Mouse (Mus musculus) stomach, postnatal 0 days (tissue): ENCODE data around the gene Peak1. TPM values are rescaled to one million over a fixed set of nuclear protein-coding genes. Genes with fewer than 3 reads are reported as not detected.
A peak's percentile ranks its signal among the peaks of the same experiment; 100 is the strongest.

Experiments
- ATAC-seq: fragments of 200-750 bp; cut with Nextera tagmentation; 2 replicates; pipeline ENCODE4 v1.8.0; 2017; ENCODE audit not compliant: low FRiP score, low TSS enrichment
- DNase-seq: peaks from one replicate; pipeline ENCODE4 v3.0.0-alpha.2; 2016; ENCODE audit warnings: low spot score
- H3K27ac ChIP-seq: fragments of 300-500 bp; sonication (generic); replicated peaks from 2 replicates; pipeline ENCODE4 v1.5.1; 2014; ENCODE audit warnings: mild to moderate bottlenecking, control low read depth
- H3K27me3 ChIP-seq: fragments of 300-500 bp; sonication (generic); 2 replicates; pipeline ENCODE4 v1.6.1; 2014; ENCODE audit warnings: low read length; ENCODE audit not compliant: control insufficient read depth, insufficient read depth
- H3K36me3 ChIP-seq: fragments of 300-500 bp; sonication (generic); 2 replicates; pipeline ENCODE4 v1.6.1; 2014; ENCODE audit warnings: low read length, mixed read lengths; ENCODE audit not compliant: control insufficient read depth, insufficient read depth
- H3K4me1 ChIP-seq: fragments of 300-500 bp; sonication (generic); replicated peaks from 2 replicates; pipeline ENCODE4 v1.6.1; 2014; ENCODE audit warnings: antibody characterized with exemption; ENCODE audit not compliant: control insufficient read depth, insufficient read depth
- H3K4me2 ChIP-seq: fragments of 300-500 bp; sonication (generic); replicated peaks from 2 replicates; pipeline ENCODE4 v1.6.1; 2014; ENCODE audit warnings: low read depth, mild to moderate bottlenecking, control low read depth, moderate library complexity
- H3K4me3 ChIP-seq: fragments of 300-500 bp; sonication (generic); 2 replicates; pipeline ENCODE4 v1.5.1; 2014; ENCODE audit warnings: low read depth, low read length, control low read depth
- H3K9ac ChIP-seq: fragments of 300-500 bp; sonication (generic); 2 replicates; pipeline ENCODE4 v1.6.1; 2014; ENCODE audit warnings: mild to moderate bottlenecking, low read length, control low read depth, mixed read lengths
- H3K9me3 ChIP-seq: fragments of 300-500 bp; sonication (generic); 2 replicates; pipeline ENCODE4 v1.6.1; 2016; ENCODE audit warnings: low read length; ENCODE audit not compliant: control insufficient read depth
- CTCF ChIP-seq: IDR thresholded peaks from 2 replicates; pipeline ENCODE4 v1.5.1; 2016; ENCODE audit warnings: antibody characterized with exemption, low read depth, mild to moderate bottlenecking, moderate library complexity
- EP300 ChIP-seq: optimal IDR thresholded peaks from 2 replicates; pipeline ENCODE3; 2016; ENCODE audit warnings: antibody characterized with exemption
- WGBS: fragments of 180-500 bp; shearing (Covaris S2); extraction: QIAGEN DNeasy Blood & Tissue Kit; methylation state at CpG from one replicate; pipeline ENCODE4 v1.1.7; 2014; 5-methylcytosine and 5-hydroxymethylcytosine counted together
- polyA plus RNA-seq: library from polyadenylated mRNA; unstranded; fragments of >200 nt; fragmentation: Nextera tagmentation; extraction: Ambion mirVana; gene quantifications from 2 replicates; pipeline ENCODE4 v1.2.1, GENCODE M21; 2015

Gene Peak1
- polyA plus RNA-seq, 1 experiment from 2014 or later, result 4.5 TPM

- H3K4me3 ChIP-seq, result no peak overlapping the region
- no peak for ATAC-seq
- no peak overlapping the region for H3K9ac ChIP-seq
- no peak overlapping the region for H3K4me2 ChIP-seq
- 77% methylated on average over 3 of the region's 3 CpGs for WGBS
- DNase-seq, result no peak
- no peaks in the 10 kb centered on the region for H3K9me3 ChIP-seq
- no peak for TF ChIP-seq EP300
- no peak for TF ChIP-seq CTCF
- no peak overlapping the region for H3K27ac ChIP-seq
- H3K27me3 ChIP-seq, result no peaks in the 10 kb centered on the region
- H3K4me1 ChIP-seq, result no peaks in the 10 kb centered on the region
- no peaks in the 10 kb centered on the region for H3K36me3 ChIP-seq
These were observed 144.3 kb downstream of the Peak1 start for GRCm38 (mm10) chr9:56273576-56273975.

- Histone ChIP-seq H3K9me3 (no peaks in the 10 kb centered on the region), H3K4me1 (no peaks in the 10 kb centered on the region), H3K36me3 (no peaks in the 10 kb centered on the region), H3K9ac (no peak overlapping the region), H3K27ac (no peak overlapping the region), H3K4me2 (no peak overlapping the region), H3K4me3 (no peak overlapping the region), H3K27me3 (no peaks in the 10 kb centered on the region)
- 34% methylated on average over 2 of the region's 2 CpGs for WGBS
- TF ChIP-seq CTCF (no peak), EP300 (no peak)
- no peak for DNase-seq
- 0 out of 2 replicates have a peak, but pooled peaks have one; percentile 57 for ATAC-seq
These were observed 145.6 kb downstream of the Peak1 start for GRCm38 (mm10) chr9:56272247-56272598.

- ATAC-seq (no peak), DNase-seq (no peak)
- H3K9ac ChIP-seq, result no peak overlapping the region
- H3K4me2 ChIP-seq, result no peak overlapping the region
- no peaks in the 10 kb centered on the region for H3K4me1 ChIP-seq
- H3K4me3 ChIP-seq, result no peak overlapping the region
- no peak overlapping the region for H3K27ac ChIP-seq
- TF ChIP-seq CTCF (no peak), EP300 (no peak)
- no peaks in the 10 kb centered on the region for H3K36me3 ChIP-seq
- no peaks in the 10 kb centered on the region for H3K27me3 ChIP-seq
- WGBS, result 67% methylated on average over 21 of the region's 21 CpGs
- no peaks in the 10 kb centered on the region for H3K9me3 ChIP-seq
These were observed 146.3 kb downstream of the Peak1 start for GRCm38 (mm10) chr9:56271326-56272246.

- Histone ChIP-seq H3K4me2 (no peak overlapping the region), H3K27me3 (no peaks in the 10 kb centered on the region), H3K4me3 (no peak overlapping the region), H3K27ac (no peak overlapping the region), H3K9ac (no peak overlapping the region), H3K4me1 (no peaks in the 10 kb centered on the region), H3K9me3 (no peaks in the 10 kb centered on the region), H3K36me3 (no peaks in the 10 kb centered on the region)
- TF ChIP-seq EP300 (no peak), CTCF (no peak)
- ATAC-seq (no peak), DNase-seq (no peak)
- WGBS, result 90% methylated on average over 3 of the region's 3 CpGs
These were observed 148.8 kb downstream of the Peak1 start for GRCm38 (mm10) chr9:56269101-56269500.

- Histone ChIP-seq H3K36me3 (no peaks in the 10 kb centered on the region), H3K4me3 (no peak overlapping the region), H3K4me1 (no peaks in the 10 kb centered on the region), H3K9ac (no peak overlapping the region), H3K27me3 (no peaks in the 10 kb centered on the region), H3K9me3 (no peaks in the 10 kb centered on the region), H3K4me2 (no peak overlapping the region), H3K27ac (no peak overlapping the region)
- 80% methylated on average over 7 of the region's 7 CpGs for WGBS
- DNase-seq (no peak), ATAC-seq (no peak)
- TF ChIP-seq EP300, result no peak
- TF ChIP-seq CTCF, result no peak
These were observed 151.6 kb downstream of the Peak1 start for GRCm38 (mm10) chr9:56266200-56266815.
